Comparison of ENCODE assay signal across 11 mouse cellular contexts in genomic region chr1:132890161-132890794, GRCm38 (mm10). TPM values are rescaled to one million over a fixed set of nuclear protein-coding genes. Genes with fewer than 3 reads are reported as not detected.
DNase-seq lines count a peak whose midpoint lies in the region; ATAC-seq lines count a peak whose summit lies in the region.
"Had no signal": no experiment of that assay in that cellular context is flagged by ENCODE, and none has a peak within 500 bp of the region (broad histone marks: within the 10 kb centered on the region; RNA-seq: fewer than 3 reads in every experiment).

No protein-coding gene starts in this region.

- no peak overlapping the region for H3K9ac ChIP-seq in hindbrain, embryonic 14.5 days

- H3K4me1 ChIP-seq in hindbrain, embryonic 14.5 days (replicated peaks; ENCODE audit: control insufficient read depth, insufficient read depth, low read length): peaks cover 9% of the 10 kb centered on the region

- H3K27me3 ChIP-seq in hindbrain, embryonic 14.5 days (ENCODE audit: control insufficient read depth, insufficient read depth, low read length): no peaks in the 10 kb centered on the region

- peak; percentile 56 to 71 for DNase-seq in layer of hippocampus, adult 18-20 months (ENCODE audit: low spot score in 2 of 2)
- DNase-seq in layer of hippocampus, adult 9-10 months (ENCODE audit: low spot score): no peak
- peak; percentile 13 for DNase-seq in MN1 (ENCODE audit: low spot score)
- DNase-seq in cerebellum, adult 18-20 months: peak; percentile 69 to 75
- DNase-seq in hindbrain, embryonic 14.5 days (ENCODE audit: low spot score): peak; percentile 55
- DNase-seq in adipocyte (ENCODE audit: low spot score): no peak
- DNase-seq: lung, postnatal 10 days had no signal

- peak; percentile 40 for ATAC-seq in hindbrain, embryonic 14.5 days (ENCODE audit: low FRiP score)
- no peak for ATAC-seq in inflammation-experienced regulatory T-cells, adult 6 months
- ATAC-seq in frontal cortex, adult (ENCODE audit: low TSS enrichment): no peak

- H3K4me2 ChIP-seq in hindbrain, embryonic 14.5 days (replicated peaks): no peak overlapping the region

- WGBS in hindbrain, embryonic 14.5 days: 57% methylated on average over 11 of the region's 11 CpGs

- no peaks in the 10 kb centered on the region for H3K9me3 ChIP-seq in hindbrain, embryonic 14.5 days (ENCODE audit: control insufficient read depth, low read length)

- H3K36me3 ChIP-seq in hindbrain, embryonic 14.5 days (replicated peaks; ENCODE audit: control insufficient read depth, insufficient read depth): 0 out of 2 replicates have a peak, but pooled peaks cover 11% of the 10 kb centered on the region

- H3K4me3 ChIP-seq in hindbrain, embryonic 14.5 days (replicated peaks; ENCODE audit: low read length): no peak overlapping the region
- H3K4me3 ChIP-seq: erythroblast, embryonic 14.5 days had no signal

- H3K27ac ChIP-seq in hindbrain, embryonic 14.5 days: peak overlapping the region; percentile 20; the same call in 1 of the 2 replicates

RNA-seq across cellular contexts. Expression of gene Lrrn2, which starts 10.2 kb away (rescaled TPM):
- 100 to 1,000 TPM; 213 to 214 TPM for total RNA-seq in layer of hippocampus, adult 18-20 months (2021)
- 40.7 and 45.3 TPM in 2 replicates for polyA plus RNA-seq in hindbrain, embryonic 14.5 days (2014; fragmentation: Nextera tagmentation; extraction: Ambion mirVana)
- polyA plus RNA-seq in inflammation-experienced regulatory T-cells, adult 6 months (2017; shearing (Covaris generic)): under 1 TPM in 1 of 3 experiments, not detected in 2; 0.16 TPM
- total RNA-seq: CH12.LX had no signal
- polyA plus RNA-seq: erythroblast, embryonic 14.5 days had no signal

Comparison
In these comparisons a context has a peak if more than half of its experiments do, and no peak if none do; other contexts are left out.
1. DNase-seq: peak in layer of hippocampus, adult 18-20 months (2 of 2), MN1 (single experiment), cerebellum, adult 18-20 months (2 of 2) and hindbrain, embryonic 14.5 days (single experiment); none in layer of hippocampus, adult 9-10 months (single experiment) and adipocyte (single experiment).
2. RNA of gene Lrrn2, which starts 10.2 kb away (polyA plus RNA-seq): 40.7 to 45.3 TPM in hindbrain, embryonic 14.5 days; 0.16 TPM in inflammation-experienced regulatory T-cells, adult 6 months; every median in the first group is over 10 times any median in the second.